Mouse (Mus musculus): ENCODE measurements around the gene Jakmip3. TPM values are rescaled to one million over a fixed set of nuclear protein-coding genes. Genes with fewer than 3 reads are reported as not detected.
A peak's percentile ranks its signal among the peaks of the same experiment; 100 is the strongest.

Gene Jakmip3
- polyA plus RNA-seq, 1 experiment from 2014 or later: 0.14 TPM

DNA sequence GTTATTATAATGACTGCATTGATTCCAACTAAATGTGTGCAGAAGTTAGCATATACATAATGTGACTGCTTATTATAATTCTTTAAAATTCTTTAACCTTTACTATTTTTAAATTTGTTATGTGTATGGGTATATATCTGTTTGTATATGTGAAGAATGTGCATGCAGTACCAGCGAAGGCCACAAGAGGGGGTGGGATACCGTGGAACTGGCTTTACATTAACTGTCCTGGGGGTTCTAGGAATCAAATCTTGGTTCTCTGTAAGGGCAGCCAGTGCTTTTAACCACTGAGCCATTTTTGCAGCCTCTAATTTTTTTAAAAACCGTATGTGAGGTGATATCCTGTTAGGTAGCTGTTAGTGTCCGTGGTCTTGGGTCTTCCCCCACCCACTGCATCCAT lies 140.2 kb downstream of the Jakmip3 start:
- Histone ChIP-seq H3K27me3 (ENCODE audit: control insufficient read depth, insufficient read depth, low read length) (peaks cover 25% of the 10 kb centered on the region), H3K4me2 (ENCODE audit: low read length) (no peak overlapping the region), H3K9ac (ENCODE audit: low read length) (no peak overlapping the region), H3K4me1 (ENCODE audit: control insufficient read depth in 2 of 2, insufficient read depth in 2 of 2, low read length in 2 of 2) (peaks cover 2 to 4% of the 10 kb centered on the region in 2 experiments; a peak in 3 of 4 replicates), H3K4me3 (ENCODE audit: control insufficient read depth in 1 of 2, insufficient read depth in 1 of 2, low read depth in 1 of 2, low read length in 2 of 2) (no peak overlapping the region), H3K27ac (replicated peaks in 1 of 2; ENCODE audit: control insufficient read depth in 1 of 2, insufficient read depth in 1 of 2, low read depth in 2 of 2, low read length in 2 of 2) (no peak overlapping the region), H3K9me3 (ENCODE audit: control insufficient read depth, low read length) (0 out of 2 replicates have a peak, but pooled peaks cover 2% of the 10 kb centered on the region), H3K36me3 (ENCODE audit: control insufficient read depth, insufficient read depth, low read length) (no peaks in the 10 kb centered on the region)
- WGBS: 67% methylated on average over 4 of the region's 4 CpGs
- no peak for ATAC-seq (ENCODE audit: insufficient number of reproducible peaks, insufficient read depth, low FRiP score, low read depth)

DNA sequence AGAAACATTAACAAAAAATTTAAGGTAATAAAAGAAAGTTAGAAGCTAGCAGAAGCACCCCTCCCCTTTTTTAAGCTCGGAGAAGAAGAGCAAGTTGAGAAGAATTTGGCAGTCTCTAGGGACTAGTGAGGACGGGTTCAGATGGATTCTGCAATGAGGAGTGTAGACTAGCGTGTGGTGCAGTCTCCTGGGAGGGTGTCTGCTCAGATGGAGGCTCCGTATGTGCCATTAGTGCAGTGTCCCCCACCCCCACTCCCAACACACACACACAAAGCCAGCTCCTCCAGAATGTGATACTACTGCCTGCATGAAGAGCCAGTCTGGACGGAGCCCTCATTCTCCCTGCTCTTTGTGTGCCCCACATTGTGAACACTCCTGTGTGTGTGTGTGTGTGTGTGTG lies 140.6 kb downstream of the Jakmip3 start:
- H3K9ac ChIP-seq (ENCODE audit: low read length): no peak overlapping the region
- H3K4me2 ChIP-seq (ENCODE audit: low read length): no peak overlapping the region
- WGBS: 63% methylated on average over 5 of the region's 5 CpGs
- peaks cover 2 to 7% of the 10 kb centered on the region in 2 experiments; a peak in 3 of 4 replicates for H3K4me1 ChIP-seq (ENCODE audit: control insufficient read depth in 2 of 2, insufficient read depth in 2 of 2, low read length in 2 of 2)
- peaks cover 30% of the 10 kb centered on the region for H3K27me3 ChIP-seq (ENCODE audit: control insufficient read depth, insufficient read depth, low read length)
- H3K36me3 ChIP-seq (ENCODE audit: control insufficient read depth, insufficient read depth, low read length): no peaks in the 10 kb centered on the region
- ATAC-seq (ENCODE audit: insufficient number of reproducible peaks, insufficient read depth, low FRiP score, low read depth): no peak
- H3K27ac ChIP-seq (replicated peaks in 1 of 2; ENCODE audit: control insufficient read depth in 1 of 2, insufficient read depth in 1 of 2, low read depth in 2 of 2, low read length in 2 of 2): no peak overlapping the region
- 0 out of 2 replicates have a peak, but pooled peaks cover 2% of the 10 kb centered on the region for H3K9me3 ChIP-seq (ENCODE audit: control insufficient read depth, low read length)
- no peak overlapping the region for H3K4me3 ChIP-seq (ENCODE audit: control insufficient read depth in 1 of 2, insufficient read depth in 1 of 2, low read depth in 1 of 2, low read length in 2 of 2)

GRCm38 (mm10) chr7:139082281-139082680 lies 141.8 kb downstream of the Jakmip3 start:
- no peak overlapping the region for H3K4me3 ChIP-seq (ENCODE audit: control insufficient read depth in 1 of 2, insufficient read depth in 1 of 2, low read depth in 1 of 2, low read length in 2 of 2)
- H3K4me1 ChIP-seq (ENCODE audit: control insufficient read depth in 2 of 2, insufficient read depth in 2 of 2, low read length in 2 of 2): peaks cover 2 to 17% of the 10 kb centered on the region in 2 experiments; a peak in 3 of 4 replicates
- H3K4me2 ChIP-seq (ENCODE audit: low read length): no peak overlapping the region
- H3K27me3 ChIP-seq (ENCODE audit: control insufficient read depth, insufficient read depth, low read length): peaks cover 41% of the 10 kb centered on the region
- H3K9ac ChIP-seq (ENCODE audit: low read length): no peak overlapping the region
- H3K27ac ChIP-seq (replicated peaks in 1 of 2; ENCODE audit: control insufficient read depth in 1 of 2, insufficient read depth in 1 of 2, low read depth in 2 of 2, low read length in 2 of 2): no peak overlapping the region
- WGBS: 79% methylated on average over 8 of the region's 8 CpGs
- ATAC-seq (ENCODE audit: insufficient number of reproducible peaks, insufficient read depth, low FRiP score, low read depth): no peak
- H3K36me3 ChIP-seq (ENCODE audit: control insufficient read depth, insufficient read depth, low read length): no peaks in the 10 kb centered on the region
- 0 out of 2 replicates have a peak, but pooled peaks cover 2% of the 10 kb centered on the region for H3K9me3 ChIP-seq (ENCODE audit: control insufficient read depth, low read length)

GRCm38 (mm10) chr7:139084316-139084715 lies 143.8 kb downstream of the Jakmip3 start:
- no peaks in the 10 kb centered on the region for H3K36me3 ChIP-seq (ENCODE audit: control insufficient read depth, insufficient read depth, low read length)
- WGBS: 100% methylated on average over 1 of the region's 1 CpGs
- no peak overlapping the region for H3K9ac ChIP-seq (ENCODE audit: low read length)
- no peak overlapping the region for H3K4me2 ChIP-seq (ENCODE audit: low read length)
- no peak overlapping the region for H3K27ac ChIP-seq (replicated peaks in 1 of 2; ENCODE audit: control insufficient read depth in 1 of 2, insufficient read depth in 1 of 2, low read depth in 2 of 2, low read length in 2 of 2)
- peaks cover 59% of the 10 kb centered on the region for H3K27me3 ChIP-seq (ENCODE audit: control insufficient read depth, insufficient read depth, low read length)
- H3K4me1 ChIP-seq (ENCODE audit: control insufficient read depth in 2 of 2, insufficient read depth in 2 of 2, low read length in 2 of 2): peaks cover 2 to 13% of the 10 kb centered on the region in 2 experiments; a peak in 1 of 4 replicates
- no peak for ATAC-seq (ENCODE audit: insufficient number of reproducible peaks, insufficient read depth, low FRiP score, low read depth)
- 0 out of 2 replicates have a peak, but pooled peaks cover 2% of the 10 kb centered on the region for H3K9me3 ChIP-seq (ENCODE audit: control insufficient read depth, low read length)
- no peak overlapping the region for H3K4me3 ChIP-seq (ENCODE audit: control insufficient read depth in 1 of 2, insufficient read depth in 1 of 2, low read depth in 1 of 2, low read length in 2 of 2)

- H3K4me3 ChIP-seq (ENCODE audit: control insufficient read depth in 1 of 2, insufficient read depth in 1 of 2, low read depth in 1 of 2, low read length in 2 of 2): peak within 1 kb of the TSS; percentile 50 to 57
- ATAC-seq (ENCODE audit: insufficient number of reproducible peaks, insufficient read depth, low FRiP score, low read depth): no peak
- 0 out of 2 replicates have a peak, but pooled peaks cover 2% of the 10 kb centered on the region for H3K9me3 ChIP-seq (ENCODE audit: control insufficient read depth, low read length)
- no peaks in the 10 kb centered on the region for H3K36me3 ChIP-seq (ENCODE audit: control insufficient read depth, insufficient read depth, low read length)
- H3K27me3 ChIP-seq (ENCODE audit: control insufficient read depth, insufficient read depth, low read length): peaks cover 59% of the 10 kb centered on the region
- H3K4me1 ChIP-seq (ENCODE audit: control insufficient read depth in 2 of 2, insufficient read depth in 2 of 2, low read length in 2 of 2): peaks cover 2 to 13% of the 10 kb centered on the region in 2 experiments; a peak in 1 of 4 replicates
- 6% methylated on average over 30 of the region's 32 CpGs for WGBS
- H3K27ac ChIP-seq (replicated peaks in 1 of 2; ENCODE audit: control insufficient read depth in 1 of 2, insufficient read depth in 1 of 2, low read depth in 2 of 2, low read length in 2 of 2): no peak within 1 kb of the TSS
- peak within 1 kb of the TSS; percentile 65 for H3K9ac ChIP-seq (ENCODE audit: low read length)
- H3K4me2 ChIP-seq (ENCODE audit: low read length): peak within 1 kb of the TSS; percentile 84
Observed at GRCm38 (mm10) chr7:139085629-139086194, 145.2 kb downstream of the Jakmip3 start, which contains the start of gene Dpysl4. TSS of gene Dpysl4 (plus strand) at chr7:139086001.

GRCm38 (mm10) chr7:139086195-139087158 lies 145.9 kb downstream of the Jakmip3 start:
- Histone ChIP-seq H3K9me3 (ENCODE audit: control insufficient read depth, low read length) (no peaks in the 10 kb centered on the region), H3K27ac (replicated peaks in 1 of 2; ENCODE audit: control insufficient read depth in 1 of 2, insufficient read depth in 1 of 2, low read depth in 2 of 2, low read length in 2 of 2) (no peak overlapping the region), H3K36me3 (ENCODE audit: control insufficient read depth, insufficient read depth, low read length) (no peaks in the 10 kb centered on the region), H3K4me2 (ENCODE audit: low read length) (peak overlapping the region; percentile 84), H3K4me3 (ENCODE audit: control insufficient read depth in 1 of 2, insufficient read depth in 1 of 2, low read depth in 1 of 2, low read length in 2 of 2) (peak overlapping the region; percentile 50 to 57), H3K9ac (ENCODE audit: low read length) (peak overlapping the region; percentile 65), H3K27me3 (ENCODE audit: control insufficient read depth, insufficient read depth, low read length) (peaks cover 59% of the 10 kb centered on the region), H3K4me1 (ENCODE audit: control insufficient read depth in 2 of 2, insufficient read depth in 2 of 2, low read length in 2 of 2) (peaks cover 2 to 13% of the 10 kb centered on the region in 2 experiments; a peak in 1 of 4 replicates)
- ATAC-seq (ENCODE audit: insufficient number of reproducible peaks, insufficient read depth, low FRiP score, low read depth): no peak
- WGBS: 3% methylated on average over 61 of the region's 61 CpGs

GRCm38 (mm10) chr7:139087801-139088200 lies 147.3 kb downstream of the Jakmip3 start:
- Histone ChIP-seq H3K27ac (replicated peaks in 1 of 2; ENCODE audit: control insufficient read depth in 1 of 2, insufficient read depth in 1 of 2, low read depth in 2 of 2, low read length in 2 of 2) (no peak overlapping the region), H3K4me2 (ENCODE audit: low read length) (no peak overlapping the region), H3K9me3 (ENCODE audit: control insufficient read depth, low read length) (no peaks in the 10 kb centered on the region), H3K36me3 (ENCODE audit: control insufficient read depth, insufficient read depth, low read length) (no peaks in the 10 kb centered on the region), H3K9ac (ENCODE audit: low read length) (no peak overlapping the region), H3K27me3 (ENCODE audit: control insufficient read depth, insufficient read depth, low read length) (peaks cover 56% of the 10 kb centered on the region), H3K4me1 (ENCODE audit: control insufficient read depth in 2 of 2, insufficient read depth in 2 of 2, low read length in 2 of 2) (peaks cover 2 to 13% of the 10 kb centered on the region in 2 experiments; a peak in 1 of 4 replicates), H3K4me3 (ENCODE audit: control insufficient read depth in 1 of 2, insufficient read depth in 1 of 2, low read depth in 1 of 2, low read length in 2 of 2) (no peak overlapping the region)
- ATAC-seq (ENCODE audit: insufficient number of reproducible peaks, insufficient read depth, low FRiP score, low read depth): 0 out of 2 replicates have a peak, but pooled peaks have one; percentile 20
- 47% methylated on average over 2 of the region's 2 CpGs for WGBS

Measured in heart, embryonic 14.5 days (tissue).